Mouse (Mus musculus): ENCODE measurements at regions not wholly inside any gene's neighbourhood (a gene's known extent, or its start where the extent isn't known, plus 50 kb on each side); places are given as distances from the start of the nearest gene placed in this dataset.

DNA sequence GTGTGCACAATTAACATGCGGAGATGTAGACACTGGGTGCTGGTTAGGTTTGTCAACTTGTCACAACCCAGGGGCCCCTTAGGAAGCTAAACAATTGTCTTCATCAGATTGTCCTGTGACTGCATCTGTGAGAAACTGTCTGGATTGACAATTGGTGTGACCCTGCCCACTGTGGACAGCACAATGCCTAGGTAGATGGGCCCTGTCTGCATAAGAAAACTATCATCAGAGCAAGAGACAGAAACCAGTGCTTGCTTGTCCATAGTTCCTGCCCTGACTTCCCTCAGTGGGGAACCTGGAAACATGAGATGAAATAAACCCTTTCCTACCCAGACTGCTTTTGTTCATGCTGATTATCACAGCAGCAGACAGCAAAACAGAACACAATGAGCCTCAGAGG, 63.5 kb upstream of the Tyw5 start:
- H3K36me3 ChIP-seq (ENCODE audit: control insufficient read depth, insufficient read depth, low read length), result no peaks in the 10 kb centered on the region
- no peaks in the 10 kb centered on the region for H3K9me3 ChIP-seq (ENCODE audit: control insufficient read depth, low read length)
- H3K4me1 ChIP-seq (ENCODE audit: control insufficient read depth, insufficient read depth, low read length), result no peaks in the 10 kb centered on the region
- H3K4me2 ChIP-seq, result no peak overlapping the region
- no peak overlapping the region for H3K9ac ChIP-seq (ENCODE audit: low read length)
- WGBS, result 89% methylated on average over 1 of the region's 1 CpGs
- DNase-seq (ENCODE audit: low spot score, missing footprints), result no peak
- no peak overlapping the region for H3K27ac ChIP-seq (ENCODE audit: low read depth, low read length)
- H3K27me3 ChIP-seq (ENCODE audit: control insufficient read depth, insufficient read depth, low read length), result no peaks in the 10 kb centered on the region
- no peak overlapping the region for H3K4me3 ChIP-seq (ENCODE audit: low read depth, low read length)
- ATAC-seq (ENCODE audit: low FRiP score), result no peak

DNA sequence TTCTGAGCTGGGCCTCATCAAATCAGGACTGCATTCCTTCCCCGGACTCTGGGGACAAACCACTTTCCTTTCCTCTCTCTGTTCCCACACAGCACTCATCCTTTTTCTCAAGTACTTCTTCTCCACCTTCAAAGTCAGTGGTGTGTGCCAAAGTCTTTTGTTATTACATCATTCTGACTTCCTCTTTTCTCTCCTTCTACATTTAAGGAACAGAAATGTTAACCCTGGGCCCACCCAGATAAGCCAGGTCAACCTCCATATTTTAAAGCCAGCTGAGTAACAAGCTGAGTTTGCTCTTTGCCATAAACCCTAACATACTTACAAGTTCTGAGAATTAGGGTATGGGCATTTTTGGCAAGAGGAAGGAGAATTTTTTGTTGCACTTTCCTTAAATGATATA, 65.3 kb upstream of the Tyw5 start:
- 77% methylated on average over 1 of the region's 1 CpGs for WGBS
- Histone ChIP-seq H3K4me3 (ENCODE audit: low read depth, low read length) (no peak overlapping the region), H3K36me3 (ENCODE audit: control insufficient read depth, insufficient read depth, low read length) (no peaks in the 10 kb centered on the region), H3K9ac (ENCODE audit: low read length) (no peak overlapping the region), H3K27me3 (ENCODE audit: control insufficient read depth, insufficient read depth, low read length) (no peaks in the 10 kb centered on the region), H3K9me3 (ENCODE audit: control insufficient read depth, low read length) (no peaks in the 10 kb centered on the region), H3K27ac (ENCODE audit: low read depth, low read length) (no peak overlapping the region), H3K4me2 (no peak overlapping the region), H3K4me1 (ENCODE audit: control insufficient read depth, insufficient read depth, low read length) (no peaks in the 10 kb centered on the region)
- DNase-seq (ENCODE audit: low spot score, missing footprints), result no peak
- no peak for ATAC-seq (ENCODE audit: low FRiP score)

DNA sequence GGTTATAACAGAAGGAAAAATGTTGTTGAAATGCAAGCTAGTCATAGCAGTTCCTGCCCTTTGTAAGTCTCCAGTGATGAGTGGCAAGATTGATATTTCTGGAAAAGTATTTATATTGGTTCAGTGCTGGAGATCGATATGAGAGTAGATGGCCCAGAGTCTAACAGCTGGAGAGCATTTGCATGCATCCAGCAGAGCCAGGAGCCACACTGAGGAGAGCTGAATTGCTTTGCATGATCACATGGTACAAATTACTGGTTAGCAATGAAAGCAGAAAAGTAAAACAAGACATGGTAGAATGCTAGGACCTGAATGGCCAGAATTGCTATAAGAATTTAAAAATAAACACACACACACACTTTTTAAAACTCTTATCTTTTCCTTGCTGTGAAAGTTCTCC, 70.8 kb upstream of the Tyw5 start:
- ATAC-seq (ENCODE audit: low FRiP score) (no peak), DNase-seq (ENCODE audit: low spot score, missing footprints) (no peak)
- Histone ChIP-seq H3K4me1 (ENCODE audit: control insufficient read depth, insufficient read depth, low read length) (no peaks in the 10 kb centered on the region), H3K4me2 (no peak overlapping the region), H3K27me3 (ENCODE audit: control insufficient read depth, insufficient read depth, low read length) (no peaks in the 10 kb centered on the region), H3K36me3 (ENCODE audit: control insufficient read depth, insufficient read depth, low read length) (no peaks in the 10 kb centered on the region), H3K27ac (ENCODE audit: low read depth, low read length) (no peak overlapping the region), H3K4me3 (ENCODE audit: low read depth, low read length) (no peak overlapping the region), H3K9me3 (ENCODE audit: control insufficient read depth, low read length) (no peaks in the 10 kb centered on the region), H3K9ac (ENCODE audit: low read length) (no peak overlapping the region)
- 70% methylated on average over 1 of the region's 1 CpGs for WGBS

DNA sequence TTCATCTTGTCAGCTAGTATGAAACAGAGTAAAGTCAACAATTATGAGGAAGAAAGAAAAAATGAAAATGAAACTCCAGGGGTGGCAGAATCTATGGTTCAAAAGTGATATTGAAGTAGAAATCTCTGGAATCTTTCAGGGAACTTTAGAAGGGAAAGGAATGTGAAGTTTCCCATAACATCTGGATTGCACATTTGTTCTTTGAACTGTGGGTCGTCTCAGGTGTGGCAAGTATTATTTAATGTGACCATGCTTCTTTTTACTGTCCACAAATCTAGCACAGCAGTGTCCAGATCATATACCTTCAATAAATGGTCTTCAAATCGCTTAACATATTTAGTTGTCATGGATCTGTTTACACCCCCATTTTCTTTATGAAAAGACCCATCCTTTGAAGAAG, 71.2 kb upstream of the Tyw5 start:
- ATAC-seq (ENCODE audit: low FRiP score), result no peak
- Histone ChIP-seq H3K36me3 (ENCODE audit: control insufficient read depth, insufficient read depth, low read length) (no peaks in the 10 kb centered on the region), H3K4me1 (ENCODE audit: control insufficient read depth, insufficient read depth, low read length) (no peaks in the 10 kb centered on the region), H3K4me3 (ENCODE audit: low read depth, low read length) (no peak overlapping the region), H3K27me3 (ENCODE audit: control insufficient read depth, insufficient read depth, low read length) (no peaks in the 10 kb centered on the region), H3K27ac (ENCODE audit: low read depth, low read length) (no peak overlapping the region), H3K9me3 (ENCODE audit: control insufficient read depth, low read length) (no peaks in the 10 kb centered on the region), H3K4me2 (no peak overlapping the region), H3K9ac (ENCODE audit: low read length) (no peak overlapping the region)
- WGBS, result 69% methylated on average over 2 of the region's 2 CpGs
- no peak for DNase-seq (ENCODE audit: low spot score, missing footprints)

DNA sequence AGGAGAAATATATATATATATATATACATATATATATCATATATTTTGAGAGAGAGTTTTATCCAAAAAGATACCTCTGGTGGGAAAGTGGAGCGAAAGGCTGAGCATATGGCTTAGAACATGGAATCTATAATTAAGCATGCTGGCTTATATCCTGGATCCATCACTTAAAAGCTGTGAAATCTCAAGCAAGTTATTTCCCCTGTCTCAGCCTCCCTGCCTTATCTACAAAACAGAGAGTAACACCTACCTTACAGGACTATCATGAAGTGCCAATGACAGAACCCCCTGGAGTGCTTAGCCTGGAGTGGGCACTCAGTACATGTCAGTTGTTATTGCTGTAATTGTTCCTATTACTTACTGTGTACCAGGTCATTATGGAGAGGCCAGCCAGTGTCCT, 71.9 kb upstream of the Tyw5 start:
- Histone ChIP-seq H3K4me3 (ENCODE audit: low read depth, low read length) (no peak overlapping the region), H3K27me3 (ENCODE audit: control insufficient read depth, insufficient read depth, low read length) (no peaks in the 10 kb centered on the region), H3K9ac (ENCODE audit: low read length) (no peak overlapping the region), H3K4me1 (ENCODE audit: control insufficient read depth, insufficient read depth, low read length) (no peaks in the 10 kb centered on the region), H3K27ac (ENCODE audit: low read depth, low read length) (no peak overlapping the region), H3K36me3 (ENCODE audit: control insufficient read depth, insufficient read depth, low read length) (no peaks in the 10 kb centered on the region), H3K4me2 (no peak overlapping the region), H3K9me3 (ENCODE audit: control insufficient read depth, low read length) (no peaks in the 10 kb centered on the region)
- DNase-seq (ENCODE audit: low spot score, missing footprints), result no peak
- ATAC-seq (ENCODE audit: low FRiP score), result no peak
- WGBS, result 100% methylated on average over 1 of the region's 1 CpGs

DNA sequence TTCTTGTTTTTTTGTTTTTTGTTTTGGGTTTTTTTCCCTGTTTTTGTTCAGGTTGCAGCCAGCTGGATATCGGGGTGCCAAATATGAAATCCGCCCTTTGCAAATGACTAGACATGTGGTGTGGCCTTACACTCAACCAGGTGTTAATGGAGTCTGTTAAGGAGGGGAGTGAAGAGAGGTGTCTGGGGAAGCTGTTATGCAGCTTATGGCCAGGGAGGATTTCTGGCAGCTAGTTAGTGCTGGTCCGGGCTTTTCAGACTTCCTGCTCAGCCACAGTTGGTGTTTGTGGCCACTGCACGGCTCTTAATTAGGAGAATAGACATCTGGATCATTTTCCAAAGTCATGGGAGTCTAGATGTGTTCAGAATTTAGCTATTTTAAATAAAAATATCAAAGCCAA, 72.7 kb upstream of the Tyw5 start:
- H3K27ac ChIP-seq (ENCODE audit: low read depth, low read length), result no peak overlapping the region
- no peaks in the 10 kb centered on the region for H3K4me1 ChIP-seq (ENCODE audit: control insufficient read depth, insufficient read depth, low read length)
- ATAC-seq (ENCODE audit: low FRiP score) (no peak), DNase-seq (ENCODE audit: low spot score, missing footprints) (no peak)
- 81% methylated on average over 4 of the region's 4 CpGs for WGBS
- no peaks in the 10 kb centered on the region for H3K36me3 ChIP-seq (ENCODE audit: control insufficient read depth, insufficient read depth, low read length)
- H3K9me3 ChIP-seq (ENCODE audit: control insufficient read depth, low read length), result no peaks in the 10 kb centered on the region
- no peak overlapping the region for H3K9ac ChIP-seq (ENCODE audit: low read length)
- no peaks in the 10 kb centered on the region for H3K27me3 ChIP-seq (ENCODE audit: control insufficient read depth, insufficient read depth, low read length)
- H3K4me3 ChIP-seq (ENCODE audit: low read depth, low read length), result no peak overlapping the region
- no peak overlapping the region for H3K4me2 ChIP-seq

DNA sequence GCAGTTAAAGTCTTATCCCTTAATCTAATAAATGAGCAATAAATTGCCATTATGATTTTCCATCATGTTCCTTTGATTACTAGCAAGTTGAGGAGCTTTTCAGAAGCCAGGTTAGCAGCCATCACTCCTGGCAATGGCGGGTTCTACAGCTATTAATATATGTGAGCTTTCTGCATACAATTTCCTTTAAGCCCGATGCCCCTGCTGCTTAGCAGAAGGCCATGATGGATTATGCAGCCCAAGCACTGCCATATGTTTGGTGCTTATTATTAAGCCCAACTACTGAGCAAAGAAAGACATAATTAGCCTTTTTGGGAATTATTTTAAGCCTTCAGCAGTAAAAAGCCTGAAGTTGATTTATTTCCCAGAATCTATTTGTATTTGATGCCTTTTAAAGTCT, 82.3 kb upstream of the Tyw5 start:
- Histone ChIP-seq H3K9me3 (ENCODE audit: control insufficient read depth, low read length) (no peaks in the 10 kb centered on the region), H3K36me3 (ENCODE audit: control insufficient read depth, insufficient read depth, low read length) (no peaks in the 10 kb centered on the region), H3K4me3 (ENCODE audit: low read depth, low read length) (no peak overlapping the region), H3K27ac (ENCODE audit: low read depth, low read length) (no peak overlapping the region), H3K4me1 (ENCODE audit: control insufficient read depth, insufficient read depth, low read length) (no peaks in the 10 kb centered on the region), H3K4me2 (no peak overlapping the region), H3K9ac (ENCODE audit: low read length) (no peak overlapping the region), H3K27me3 (ENCODE audit: control insufficient read depth, insufficient read depth, low read length) (no peaks in the 10 kb centered on the region)
- DNase-seq (ENCODE audit: low spot score, missing footprints), result no peak
- ATAC-seq (ENCODE audit: low FRiP score), result no peak
- WGBS, result 75% methylated on average over 2 of the region's 2 CpGs

DNA sequence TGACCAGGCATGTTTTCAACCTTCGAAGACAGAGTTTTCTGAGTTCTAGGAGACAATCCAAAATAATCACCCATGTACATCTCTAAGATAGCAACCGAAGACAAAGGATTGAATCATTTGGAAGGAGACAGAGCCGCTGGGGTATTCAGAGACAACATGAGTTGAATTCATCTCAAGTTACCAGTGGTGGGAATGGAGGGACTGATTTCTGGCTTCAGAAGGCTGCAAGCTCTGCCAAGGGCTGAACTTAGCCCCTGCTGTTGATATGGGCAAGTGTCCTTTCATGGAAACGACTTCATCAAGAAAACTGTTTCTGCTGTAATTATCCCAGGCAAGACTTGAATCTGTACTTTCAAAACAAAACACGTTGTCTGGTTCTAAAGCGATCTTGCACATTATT, 82.7 kb upstream of the Tyw5 start:
- Histone ChIP-seq H3K4me2 (no peak overlapping the region), H3K9me3 (ENCODE audit: control insufficient read depth, low read length) (no peaks in the 10 kb centered on the region), H3K27ac (ENCODE audit: low read depth, low read length) (no peak overlapping the region), H3K9ac (ENCODE audit: low read length) (no peak overlapping the region), H3K4me3 (ENCODE audit: low read depth, low read length) (no peak overlapping the region), H3K36me3 (ENCODE audit: control insufficient read depth, insufficient read depth, low read length) (no peaks in the 10 kb centered on the region), H3K27me3 (ENCODE audit: control insufficient read depth, insufficient read depth, low read length) (no peaks in the 10 kb centered on the region), H3K4me1 (ENCODE audit: control insufficient read depth, insufficient read depth, low read length) (no peaks in the 10 kb centered on the region)
- ATAC-seq (ENCODE audit: low FRiP score), result no peak
- no peak for DNase-seq (ENCODE audit: low spot score, missing footprints)
- 83% methylated on average over 6 of the region's 6 CpGs for WGBS

DNA sequence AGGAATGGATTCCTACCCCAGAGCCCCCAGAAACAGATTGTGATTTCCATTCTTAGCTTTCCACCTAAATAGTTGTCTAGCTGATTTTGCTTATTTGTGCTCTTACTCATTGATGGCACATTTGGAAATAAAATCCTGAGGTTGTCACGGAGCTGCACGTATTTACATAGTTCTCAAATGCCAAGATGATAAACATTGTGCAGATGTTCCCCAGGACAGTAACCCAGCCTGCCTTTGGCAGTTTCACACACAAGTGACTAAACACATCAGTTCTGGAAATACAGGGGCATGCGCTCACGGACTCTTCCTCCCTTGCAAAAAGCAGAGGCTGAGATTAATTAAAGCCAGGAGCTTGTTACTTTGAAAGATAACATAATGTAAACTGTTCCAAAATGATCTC, 83.1 kb upstream of the Tyw5 start:
- no peak overlapping the region for H3K4me3 ChIP-seq (ENCODE audit: low read depth, low read length)
- no peak overlapping the region for H3K9ac ChIP-seq (ENCODE audit: low read length)
- no peaks in the 10 kb centered on the region for H3K9me3 ChIP-seq (ENCODE audit: control insufficient read depth, low read length)
- H3K4me1 ChIP-seq (ENCODE audit: control insufficient read depth, insufficient read depth, low read length), result no peaks in the 10 kb centered on the region
- H3K36me3 ChIP-seq (ENCODE audit: control insufficient read depth, insufficient read depth, low read length), result no peaks in the 10 kb centered on the region
- no peaks in the 10 kb centered on the region for H3K27me3 ChIP-seq (ENCODE audit: control insufficient read depth, insufficient read depth, low read length)
- no peak for ATAC-seq (ENCODE audit: low FRiP score)
- 74% methylated on average over 4 of the region's 4 CpGs for WGBS
- H3K27ac ChIP-seq (ENCODE audit: low read depth, low read length), result no peak overlapping the region
- no peak overlapping the region for H3K4me2 ChIP-seq
- no peak for DNase-seq (ENCODE audit: low spot score, missing footprints)

DNA sequence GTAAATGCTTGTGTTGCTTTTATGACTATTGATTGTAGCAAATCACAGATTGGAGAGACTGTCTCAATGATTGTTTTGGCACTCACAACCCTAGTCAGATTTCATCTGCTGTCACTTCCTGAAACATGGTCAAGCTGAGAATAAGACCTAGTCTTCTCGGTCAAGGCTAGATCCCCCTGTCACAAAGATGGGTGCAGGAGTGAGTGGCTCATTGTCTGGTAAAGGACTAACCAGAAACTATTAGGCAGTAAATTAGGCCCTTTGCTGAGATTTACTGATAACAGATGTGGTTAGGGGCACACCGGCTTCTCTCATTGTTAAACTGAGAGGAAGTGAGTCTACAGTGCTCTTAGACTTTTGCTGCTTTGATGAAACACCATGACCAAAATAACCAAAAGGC, 85.8 kb upstream of the Tyw5 start:
- DNase-seq (ENCODE audit: low spot score, missing footprints) (no peak), ATAC-seq (ENCODE audit: low FRiP score) (no peak)
- H3K27me3 ChIP-seq (ENCODE audit: control insufficient read depth, insufficient read depth, low read length), result no peaks in the 10 kb centered on the region
- no peaks in the 10 kb centered on the region for H3K36me3 ChIP-seq (ENCODE audit: control insufficient read depth, insufficient read depth, low read length)
- H3K4me1 ChIP-seq (ENCODE audit: control insufficient read depth, insufficient read depth, low read length), result no peaks in the 10 kb centered on the region
- no peak overlapping the region for H3K9ac ChIP-seq (ENCODE audit: low read length)
- no peak overlapping the region for H3K4me2 ChIP-seq
- WGBS, result 78% methylated on average over 2 of the region's 2 CpGs
- H3K4me3 ChIP-seq (ENCODE audit: low read depth, low read length), result no peak overlapping the region
- no peaks in the 10 kb centered on the region for H3K9me3 ChIP-seq (ENCODE audit: control insufficient read depth, low read length)
- H3K27ac ChIP-seq (ENCODE audit: low read depth, low read length), result no peak overlapping the region

Data from midbrain, embryonic 11.5 days (tissue).